Mouse (Mus musculus): ENCODE measurements around the gene Vps37b.
A peak's percentile ranks its signal among the peaks of the same experiment; 100 is the strongest.
"Not testable (repeated sequence)": the region's sequence is repeated elsewhere in the genome, so short reads cannot be mapped to it uniquely, and the experiment has no call there.

Vps37b gene

GRCm38 (mm10) chr5:124032001-124032508, at the start of gene Vps37b:
TSS of gene Vps37b (minus strand) at chr5:124032270.
- peak; percentile 96 for DNase-seq (ENCODE audit: low spot score)

- DNase-seq (ENCODE audit: low spot score), result no peak
Measured at GRCm38 (mm10) chr5:124079880-124080279, 47.8 kb upstream of the Vps37b start.

- no peak for DNase-seq (ENCODE audit: low spot score)
Measured at GRCm38 (mm10) chr5:124078794-124079416, 46.8 kb upstream of the Vps37b start.

- DNase-seq (ENCODE audit: low spot score), result no peak
Measured at GRCm38 (mm10) chr5:124077856-124078460, 45.9 kb upstream of the Vps37b start.

GRCm38 (mm10) chr5:124077241-124077640, 45.2 kb upstream of the Vps37b start:
- DNase-seq (ENCODE audit: low spot score), result no peak

- DNase-seq (ENCODE audit: low spot score), result no peak
Measured at GRCm38 (mm10) chr5:124076559-124076958, 44.5 kb upstream of the Vps37b start.

GRCm38 (mm10) chr5:124075716-124076115, 43.6 kb upstream of the Vps37b start:
- no peak for DNase-seq (ENCODE audit: low spot score)

GRCm38 (mm10) chr5:124074845-124075307, 42.8 kb upstream of the Vps37b start:
- DNase-seq (ENCODE audit: low spot score), result no peak

- no peak for DNase-seq (ENCODE audit: low spot score)
Measured at GRCm38 (mm10) chr5:124073682-124074081, 41.6 kb upstream of the Vps37b start.

- DNase-seq (ENCODE audit: low spot score), result no peak
Measured at GRCm38 (mm10) chr5:124069657-124070056, 37.6 kb upstream of the Vps37b start.

- DNase-seq (ENCODE audit: low spot score), result no peak
Measured at GRCm38 (mm10) chr5:124062037-124062824, 30.2 kb upstream of the Vps37b start.

- DNase-seq (ENCODE audit: low spot score), result no peak
Measured at GRCm38 (mm10) chr5:124059677-124060076, 27.6 kb upstream of the Vps37b start.

GRCm38 (mm10) chr5:124058749-124059148, 26.7 kb upstream of the Vps37b start:
- DNase-seq (ENCODE audit: low spot score), result no peak

- no peak for DNase-seq (ENCODE audit: low spot score)
Measured at GRCm38 (mm10) chr5:124056956-124057355, 24.9 kb upstream of the Vps37b start.

- DNase-seq (ENCODE audit: low spot score), result no peak
Measured at GRCm38 (mm10) chr5:124056219-124056618, 24.1 kb upstream of the Vps37b start.

- not testable (repeated sequence) for DNase-seq (ENCODE audit: low spot score)
Measured at GRCm38 (mm10) chr5:124052641-124053040, 20.6 kb upstream of the Vps37b start.

- DNase-seq (ENCODE audit: low spot score), result no peak
Measured at GRCm38 (mm10) chr5:124051899-124052491, 19.9 kb upstream of the Vps37b start.

GRCm38 (mm10) chr5:124050095-124051050, 18.3 kb upstream of the Vps37b start:
- DNase-seq (ENCODE audit: low spot score), result no peak

GRCm38 (mm10) chr5:124049249-124050045, 17.4 kb upstream of the Vps37b start:
- no peak for DNase-seq (ENCODE audit: low spot score)

- no peak for DNase-seq (ENCODE audit: low spot score)
Measured at GRCm38 (mm10) chr5:124046741-124047401, 14.8 kb upstream of the Vps37b start.
